Mouse (Mus musculus): Measurements from ENCODE around the gene Mpp4. TPM values are rescaled to one million over a fixed set of nuclear protein-coding genes. Genes with fewer than 3 reads are reported as not detected.
A peak's percentile ranks its signal among the peaks of the same experiment; 100 is the strongest.

The Mpp4 gene
- polyA plus RNA-seq (2015; fragmentation: Nextera tagmentation; extraction: Ambion mirVana): 0.17 and 0.28 TPM in 2 replicates

- Histone ChIP-seq H3K4me1 (replicated peaks) (no peaks in the 10 kb centered on the region), H3K9ac (no peak within 1 kb of the TSS), H3K9me3 (replicated peaks) (no peaks in the 10 kb centered on the region), H3K27me3 (no peaks in the 10 kb centered on the region), H3K4me3 (replicated peaks) (no peak within 1 kb of the TSS), H3K27ac (replicated peaks) (no peak within 1 kb of the TSS), H3K4me2 (no peak within 1 kb of the TSS), H3K36me3 (replicated peaks) (peaks cover 29% of the 10 kb centered on the region)
- ATAC-seq (ENCODE audit: insufficient read depth): no peak
- WGBS (ENCODE audit: insufficient replicate concordance): 34% methylated on average over 12 of the region's 12 CpGs
Measured at GRCm38 (mm10) chr1:59163030-59163461, at the start of gene Mpp4. TSS of gene Mpp4 (minus strand) at chr1:59163389.

DNA sequence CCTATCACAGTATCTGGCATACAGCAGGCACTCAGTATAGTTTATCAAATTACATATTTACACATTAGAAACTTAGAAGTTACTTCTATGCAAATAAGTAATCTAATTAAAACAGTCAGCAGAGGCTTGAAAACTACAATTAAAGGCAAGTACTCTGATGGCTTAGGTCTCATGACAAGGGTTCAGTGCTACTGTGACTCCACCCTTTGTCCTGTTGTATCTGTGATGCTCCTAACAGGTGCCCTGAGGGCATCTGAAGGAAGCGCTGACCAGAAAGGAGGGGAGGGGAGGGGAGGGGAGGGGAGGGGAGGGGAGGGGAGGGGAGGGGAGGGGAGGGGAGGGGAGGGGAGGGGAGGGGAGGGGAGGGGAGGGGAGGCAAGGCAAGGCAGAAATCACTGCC lies 49.8 kb upstream of the Mpp4 start:
- Histone ChIP-seq H3K27me3 (no peaks in the 10 kb centered on the region), H3K27ac (replicated peaks) (no peak overlapping the region; the same call in 1 of the 2 replicates), H3K4me3 (replicated peaks) (no peak overlapping the region), H3K36me3 (replicated peaks) (peaks cover 34% of the 10 kb centered on the region), H3K9ac (no peak overlapping the region), H3K4me1 (replicated peaks) (0 out of 2 replicates have a peak, but pooled peaks cover 6% of the 10 kb centered on the region), H3K9me3 (replicated peaks) (no peaks in the 10 kb centered on the region), H3K4me2 (no peak overlapping the region)
- WGBS (ENCODE audit: insufficient replicate concordance): no CpG with 5 or more reads among the region's 1 CpGs
- ATAC-seq (ENCODE audit: insufficient read depth): no peak

- Histone ChIP-seq H3K9ac (no peak overlapping the region), H3K9me3 (replicated peaks) (no peaks in the 10 kb centered on the region), H3K27me3 (no peaks in the 10 kb centered on the region), H3K4me1 (replicated peaks) (0 out of 2 replicates have a peak, but pooled peaks cover 6% of the 10 kb centered on the region), H3K27ac (replicated peaks) (peak overlapping the region; percentile 58), H3K36me3 (replicated peaks) (peaks cover 30% of the 10 kb centered on the region), H3K4me2 (no peak overlapping the region), H3K4me3 (replicated peaks) (no peak overlapping the region)
- peak; percentile 84 for ATAC-seq (ENCODE audit: insufficient read depth)
- 59% methylated on average over 5 of the region's 5 CpGs for WGBS (ENCODE audit: insufficient replicate concordance)
Measured at GRCm38 (mm10) chr1:59212076-59212779, 49.0 kb upstream of the Mpp4 start.

- 64% methylated on average over 4 of the region's 4 CpGs for WGBS (ENCODE audit: insufficient replicate concordance)
- Histone ChIP-seq H3K4me2 (no peak overlapping the region), H3K27me3 (no peaks in the 10 kb centered on the region), H3K4me1 (replicated peaks) (0 out of 2 replicates have a peak, but pooled peaks cover 6% of the 10 kb centered on the region), H3K9me3 (replicated peaks) (no peaks in the 10 kb centered on the region), H3K4me3 (replicated peaks) (no peak overlapping the region), H3K36me3 (replicated peaks) (peaks cover 27% of the 10 kb centered on the region), H3K9ac (no peak overlapping the region), H3K27ac (replicated peaks) (peak overlapping the region; percentile 59)
- peak; percentile 54; the same call in 1 of the 2 replicates for ATAC-seq (ENCODE audit: insufficient read depth)
Measured at GRCm38 (mm10) chr1:59211651-59212050, 48.5 kb upstream of the Mpp4 start.

DNA sequence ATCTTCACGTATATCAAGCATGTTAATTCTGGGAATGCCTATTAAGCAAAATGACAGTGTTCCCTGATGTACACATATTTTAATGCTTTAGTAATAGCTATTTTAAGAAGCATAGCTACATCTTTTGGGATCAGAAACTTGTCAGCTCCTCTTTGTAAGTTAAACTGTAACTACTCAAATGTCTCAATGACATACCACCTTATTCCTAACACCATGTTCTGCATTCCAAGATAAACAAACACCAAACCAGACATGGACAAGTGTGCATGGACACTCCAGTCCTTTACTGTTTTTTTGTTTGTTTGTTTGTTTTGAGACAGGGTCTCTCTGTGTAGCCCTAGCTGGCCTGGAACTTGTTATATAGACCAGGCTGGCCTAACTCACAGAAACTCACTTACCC lies 45.1 kb upstream of the Mpp4 start:
- Histone ChIP-seq H3K4me1 (replicated peaks) (0 out of 2 replicates have a peak, but pooled peaks cover 6% of the 10 kb centered on the region), H3K4me2 (no peak overlapping the region), H3K27ac (replicated peaks) (no peak overlapping the region), H3K9me3 (replicated peaks) (no peaks in the 10 kb centered on the region), H3K36me3 (replicated peaks) (peaks cover 9% of the 10 kb centered on the region), H3K9ac (no peak overlapping the region), H3K27me3 (no peaks in the 10 kb centered on the region), H3K4me3 (replicated peaks) (no peak overlapping the region)
- ATAC-seq (ENCODE audit: insufficient read depth): no peak
- 70% methylated on average over 1 of the region's 1 CpGs for WGBS (ENCODE audit: insufficient replicate concordance)

GRCm38 (mm10) chr1:59204489-59204888 lies 41.3 kb upstream of the Mpp4 start:
- Histone ChIP-seq H3K4me3 (replicated peaks) (no peak overlapping the region), H3K9ac (no peak overlapping the region), H3K9me3 (replicated peaks) (no peaks in the 10 kb centered on the region), H3K36me3 (replicated peaks) (peaks cover 11% of the 10 kb centered on the region), H3K27ac (replicated peaks) (no peak overlapping the region), H3K27me3 (no peaks in the 10 kb centered on the region), H3K4me2 (no peak overlapping the region), H3K4me1 (replicated peaks) (no peaks in the 10 kb centered on the region; the same call in 1 of the 2 replicates)
- ATAC-seq (ENCODE audit: insufficient read depth): no peak
- 63% methylated on average over 1 of the region's 1 CpGs for WGBS (ENCODE audit: insufficient replicate concordance)

- ATAC-seq (ENCODE audit: insufficient read depth): peak; percentile 80
- peaks cover 18% of the 10 kb centered on the region for H3K36me3 ChIP-seq (replicated peaks)
Measured at GRCm38 (mm10) chr1:59202367-59202766, 39.2 kb upstream of the Mpp4 start.

GRCm38 (mm10) chr1:59201561-59201960 lies 38.4 kb upstream of the Mpp4 start:
- Histone ChIP-seq H3K4me1 (replicated peaks) (no peaks in the 10 kb centered on the region; the same call in 1 of the 2 replicates), H3K4me2 (no peak overlapping the region), H3K4me3 (replicated peaks) (no peak overlapping the region), H3K36me3 (replicated peaks) (peaks cover 18% of the 10 kb centered on the region), H3K27me3 (no peaks in the 10 kb centered on the region), H3K9ac (no peak overlapping the region), H3K27ac (replicated peaks) (peak overlapping the region; percentile 48; the same call in 1 of the 2 replicates), H3K9me3 (replicated peaks) (no peaks in the 10 kb centered on the region)
- 0 out of 2 replicates have a peak, but pooled peaks have one; percentile 25 for ATAC-seq (ENCODE audit: insufficient read depth)
- WGBS (ENCODE audit: insufficient replicate concordance): 75% methylated on average over 1 of the region's 1 CpGs

More at GRCm38 (mm10) chr1:59202367-59202766, 39.2 kb upstream of the Mpp4 start:
- WGBS (ENCODE audit: insufficient replicate concordance): 74% methylated on average over 10 of the region's 10 CpGs
- Histone ChIP-seq H3K9me3 (replicated peaks) (no peaks in the 10 kb centered on the region), H3K4me2 (no peak overlapping the region), H3K4me3 (replicated peaks) (no peak overlapping the region), H3K9ac (no peak overlapping the region), H3K27ac (replicated peaks) (peak overlapping the region; percentile 48), H3K4me1 (replicated peaks) (no peaks in the 10 kb centered on the region; the same call in 1 of the 2 replicates), H3K27me3 (no peaks in the 10 kb centered on the region)

- Histone ChIP-seq H3K4me1 (replicated peaks) (no peaks in the 10 kb centered on the region; the same call in 1 of the 2 replicates), H3K9ac (no peak overlapping the region), H3K4me3 (replicated peaks) (no peak overlapping the region), H3K36me3 (replicated peaks) (peaks cover 21% of the 10 kb centered on the region), H3K9me3 (replicated peaks) (no peaks in the 10 kb centered on the region), H3K27me3 (no peaks in the 10 kb centered on the region), H3K27ac (replicated peaks) (no peak overlapping the region), H3K4me2 (no peak overlapping the region)
- 55% methylated on average over 5 of the region's 5 CpGs for WGBS (ENCODE audit: insufficient replicate concordance)
- peak; percentile 49; the same call in 1 of the 2 replicates for ATAC-seq (ENCODE audit: insufficient read depth)
Measured at GRCm38 (mm10) chr1:59200960-59201359, 37.8 kb upstream of the Mpp4 start.

- peaks cover 44% of the 10 kb centered on the region for H3K36me3 ChIP-seq (replicated peaks)
- no peak overlapping the region for H3K4me2 ChIP-seq
- no peak overlapping the region for H3K4me3 ChIP-seq (replicated peaks)
- H3K27ac ChIP-seq (replicated peaks): no peak overlapping the region
- no peak overlapping the region for H3K9ac ChIP-seq
- WGBS (ENCODE audit: insufficient replicate concordance): 29% methylated on average over 6 of the region's 6 CpGs
- H3K9me3 ChIP-seq (replicated peaks): no peaks in the 10 kb centered on the region
- no peaks in the 10 kb centered on the region for H3K27me3 ChIP-seq
- no peaks in the 10 kb centered on the region for H3K4me1 ChIP-seq (replicated peaks)
- no peak for ATAC-seq (ENCODE audit: insufficient read depth)
Measured at GRCm38 (mm10) chr1:59194979-59195378, 31.8 kb upstream of the Mpp4 start.

GRCm38 (mm10) chr1:59187786-59188185 lies 24.6 kb upstream of the Mpp4 start:
- H3K4me3 ChIP-seq (replicated peaks): no peak overlapping the region
- 76% methylated on average over 5 of the region's 5 CpGs for WGBS (ENCODE audit: insufficient replicate concordance)
- no peak for ATAC-seq (ENCODE audit: insufficient read depth)
- H3K4me1 ChIP-seq (replicated peaks): 0 out of 2 replicates have a peak, but pooled peaks cover 3% of the 10 kb centered on the region
- no peaks in the 10 kb centered on the region for H3K27me3 ChIP-seq
- H3K9me3 ChIP-seq (replicated peaks): no peaks in the 10 kb centered on the region
- H3K27ac ChIP-seq (replicated peaks): no peak overlapping the region
- H3K36me3 ChIP-seq (replicated peaks): peaks cover 25% of the 10 kb centered on the region
- H3K4me2 ChIP-seq: no peak overlapping the region
- no peak overlapping the region for H3K9ac ChIP-seq
